Mouse (Mus musculus) E14TG2a.4 (cell line): ENCODE data around the gene Arid5a.

Experiments used
- CTCF ChIP-seq: conservative IDR thresholded peaks from 2 replicates; pipeline ENCODE4 v1.5.1; 2014; ENCODE audit warnings: low read length
- POU5F1 ChIP-seq: IDR thresholded peaks from 2 replicates; pipeline ENCODE4 v1.6.1; 2014; ENCODE audit warnings: low read length, borderline replicate concordance

- TF ChIP-seq POU5F1 = no peak
- no peak for TF ChIP-seq CTCF
Observed at GRCm38 (mm10) chr1:36272546-36272945, 35.0 kb upstream of the Arid5a start.
